Mouse (Mus musculus) kidney, adult 8-10 months (tissue): ENCODE measurements around the gene Pigs.

Experiments used
- DNase-seq, 2 experiments: peaks; one replicate each; pipeline ENCODE4 v3.0.0; 2022

Pigs gene

GRCm38 (mm10) chr11:78367456-78368225 is 39.4 kb downstream of the Pigs start:
- no peak for DNase-seq

DNA sequence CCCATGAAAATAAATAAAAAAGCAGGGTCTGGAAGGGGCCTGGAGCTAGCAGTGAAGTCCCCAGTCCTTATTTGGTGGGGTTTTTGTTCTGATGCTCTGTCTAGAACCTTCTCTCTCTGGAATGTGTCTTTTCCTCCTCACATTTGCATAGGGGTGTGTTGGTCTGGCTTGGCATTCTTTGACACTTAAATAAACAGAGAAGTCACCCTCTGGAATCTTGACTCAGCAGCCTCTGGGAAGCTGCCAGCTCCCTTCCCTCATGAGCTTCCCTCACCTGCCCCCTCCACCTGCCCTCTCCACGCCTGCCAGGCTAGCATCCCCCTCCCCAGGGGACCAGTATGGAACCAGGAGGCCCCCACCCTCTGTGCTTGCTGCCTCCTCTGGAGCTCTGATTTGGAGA is 42.2 kb downstream of the Pigs start:
- no peak for DNase-seq

DNA sequence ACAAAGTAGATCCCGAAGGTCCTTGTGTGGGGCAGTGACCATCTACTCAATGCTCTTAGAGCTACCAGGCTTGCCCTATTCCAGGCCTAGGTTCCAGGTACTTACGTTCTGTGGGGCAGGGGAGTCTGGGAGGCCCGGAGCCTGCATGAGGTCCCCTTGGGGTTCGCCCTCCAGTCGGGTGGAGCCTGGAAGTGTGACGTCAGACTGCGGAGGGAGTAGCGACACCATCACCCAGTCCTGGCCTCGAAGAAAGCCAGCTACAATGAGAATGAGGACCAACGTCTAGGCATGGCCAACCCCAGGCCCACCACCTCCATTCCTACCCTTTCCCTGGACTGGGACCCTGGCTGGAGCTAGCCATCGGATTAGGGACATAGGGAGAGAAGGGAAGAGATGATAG is 43.5 kb downstream of the Pigs start:
- DNase-seq: no peak

DNA sequence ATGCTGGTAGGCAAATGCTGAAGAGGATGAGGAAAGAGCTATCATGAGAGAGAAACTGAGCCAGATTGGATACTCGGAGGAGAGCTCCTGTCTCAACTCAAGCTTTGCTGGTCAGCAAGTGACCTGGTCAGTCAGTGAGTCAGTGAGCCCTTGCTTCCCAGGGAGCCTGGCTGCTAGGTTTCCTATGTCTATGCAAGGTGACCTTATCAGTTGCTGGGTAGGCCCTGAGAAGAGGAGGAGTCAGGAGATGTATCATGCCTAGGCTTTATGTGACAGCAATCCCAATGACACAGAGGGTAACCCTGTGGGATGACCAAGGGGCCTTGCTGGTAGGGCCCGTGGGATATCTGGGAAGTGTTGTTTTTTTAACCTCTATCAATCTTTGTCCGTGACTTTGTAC is 44.0 kb downstream of the Pigs start:
- no peak for DNase-seq

DNA sequence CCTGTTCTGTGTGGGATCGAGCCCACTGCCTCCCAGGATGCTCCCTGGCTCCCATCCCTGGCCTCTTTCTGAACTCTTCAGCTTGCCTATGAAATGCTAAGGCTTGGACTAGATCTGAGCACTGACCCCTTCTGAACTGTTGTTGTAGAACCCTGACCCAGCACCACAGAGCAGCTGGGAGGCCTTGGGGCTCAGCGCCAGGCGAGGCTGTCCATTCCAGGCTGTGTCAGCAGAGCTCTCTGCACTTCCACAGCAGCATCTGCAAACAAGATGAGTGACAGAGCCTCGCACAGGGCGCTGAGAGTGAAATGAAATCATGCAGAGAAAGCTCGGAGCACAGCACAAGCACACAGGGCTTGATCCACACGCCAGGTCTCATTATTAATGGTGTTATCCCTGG is 44.4 kb downstream of the Pigs start:
- peak in 1 of 2 experiments; percentile 32 for DNase-seq

DNA sequence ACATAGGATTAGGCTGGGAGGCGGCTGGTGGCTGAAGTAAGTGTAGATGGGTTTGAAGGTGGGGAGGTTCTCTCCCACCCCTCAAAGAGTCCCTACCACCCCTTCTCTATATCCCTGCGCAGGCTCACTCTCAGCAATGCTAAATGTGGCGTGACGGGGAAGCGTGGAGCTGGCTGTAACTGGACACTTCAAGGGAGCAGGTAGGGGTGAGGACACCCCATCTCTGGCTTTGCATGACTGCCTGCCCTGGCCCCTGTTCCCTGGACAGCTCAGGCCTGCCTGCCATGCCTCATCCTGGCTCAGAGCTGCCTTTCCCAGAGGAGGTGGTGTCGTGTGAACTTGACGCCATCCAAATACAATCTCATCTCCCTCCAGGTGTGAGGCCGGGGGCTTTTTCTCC is 45.9 kb downstream of the Pigs start:
- no peak for DNase-seq

- no peak for DNase-seq
Observed at GRCm38 (mm10) chr11:78377549-78378159, 49.4 kb downstream of the Pigs start.

- no peak for DNase-seq
Observed at GRCm38 (mm10) chr11:78380351-78380750, 52.1 kb downstream of the Pigs start.

GRCm38 (mm10) chr11:78380996-78381395 is 52.8 kb downstream of the Pigs start:
- DNase-seq: no peak

DNA sequence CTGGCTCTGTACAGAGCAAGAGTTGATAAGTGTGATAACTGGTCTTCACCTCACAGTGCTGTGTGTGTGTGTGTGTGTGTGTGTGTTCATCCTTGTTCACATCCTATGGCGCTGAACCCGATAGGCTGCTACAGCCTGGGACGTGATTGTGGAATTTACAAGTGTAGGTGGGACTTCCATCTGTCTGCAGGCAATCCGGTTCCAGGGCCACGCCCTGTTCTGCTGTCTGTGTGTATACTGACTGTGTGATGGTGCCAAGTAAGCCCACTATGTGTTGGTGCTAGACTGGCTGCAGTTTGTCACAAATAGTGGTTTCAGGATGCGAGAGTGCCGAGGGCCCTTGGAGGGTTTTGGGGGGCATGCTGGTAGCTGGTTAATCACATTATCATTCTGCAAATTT is 54.1 kb downstream of the Pigs start:
- no peak for DNase-seq

GRCm38 (mm10) chr11:78382701-78383100 is 54.5 kb downstream of the Pigs start:
- DNase-seq: no peak

DNA sequence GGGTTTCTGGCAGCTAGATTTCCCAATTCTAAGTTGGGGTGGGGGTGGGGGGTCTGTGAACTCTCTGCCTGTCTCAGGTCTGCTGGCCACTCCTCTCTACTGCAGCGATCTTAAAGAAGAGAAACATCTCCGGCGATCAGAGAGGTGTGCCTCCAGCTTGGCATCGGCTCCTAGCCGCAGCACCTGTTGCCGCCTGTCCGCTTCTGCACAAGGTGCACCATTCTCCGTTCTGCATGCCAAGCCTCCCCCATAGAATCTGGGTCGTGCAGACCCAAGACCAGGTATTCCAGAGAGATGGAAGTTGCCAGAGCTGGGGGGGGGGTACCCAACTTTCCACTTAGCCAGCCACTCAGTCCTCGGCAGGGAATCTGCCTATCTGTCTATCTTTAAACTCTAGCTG is 57.6 kb downstream of the Pigs start:
- DNase-seq: no peak

DNA sequence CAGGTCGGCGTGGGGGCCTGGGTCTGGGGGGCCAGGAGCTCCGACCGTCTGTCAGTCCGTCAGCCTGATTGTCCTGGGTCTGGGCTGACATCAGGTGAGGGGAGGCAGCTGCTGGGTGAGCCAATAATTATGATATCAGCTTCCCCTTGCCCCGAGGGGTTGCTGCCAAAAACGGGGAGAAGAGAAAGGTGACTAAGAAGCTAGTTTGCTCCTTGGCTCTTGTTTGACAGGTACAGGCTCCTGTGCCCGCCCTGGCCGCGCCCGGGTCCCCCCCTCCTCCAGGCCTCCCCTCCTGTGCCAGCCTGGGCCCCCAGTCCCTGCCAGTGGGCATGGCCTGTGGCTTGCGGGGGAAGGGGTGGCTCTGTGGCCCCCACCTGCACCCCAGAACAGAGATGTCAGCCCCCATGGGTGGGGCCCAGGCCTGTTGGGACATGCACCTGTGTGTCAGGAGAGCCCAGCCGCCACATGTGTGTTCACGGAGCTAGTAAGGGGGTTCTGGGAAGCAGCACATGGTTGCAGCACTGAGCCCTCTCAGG is 58.4 kb downstream of the Pigs start, which contains the start of gene Foxn1:
Foxn1 (minus strand) TSS at position 51 of the 536 bp plus-strand sequence.
- DNase-seq: no peak
